In the genomic region with DNA sequence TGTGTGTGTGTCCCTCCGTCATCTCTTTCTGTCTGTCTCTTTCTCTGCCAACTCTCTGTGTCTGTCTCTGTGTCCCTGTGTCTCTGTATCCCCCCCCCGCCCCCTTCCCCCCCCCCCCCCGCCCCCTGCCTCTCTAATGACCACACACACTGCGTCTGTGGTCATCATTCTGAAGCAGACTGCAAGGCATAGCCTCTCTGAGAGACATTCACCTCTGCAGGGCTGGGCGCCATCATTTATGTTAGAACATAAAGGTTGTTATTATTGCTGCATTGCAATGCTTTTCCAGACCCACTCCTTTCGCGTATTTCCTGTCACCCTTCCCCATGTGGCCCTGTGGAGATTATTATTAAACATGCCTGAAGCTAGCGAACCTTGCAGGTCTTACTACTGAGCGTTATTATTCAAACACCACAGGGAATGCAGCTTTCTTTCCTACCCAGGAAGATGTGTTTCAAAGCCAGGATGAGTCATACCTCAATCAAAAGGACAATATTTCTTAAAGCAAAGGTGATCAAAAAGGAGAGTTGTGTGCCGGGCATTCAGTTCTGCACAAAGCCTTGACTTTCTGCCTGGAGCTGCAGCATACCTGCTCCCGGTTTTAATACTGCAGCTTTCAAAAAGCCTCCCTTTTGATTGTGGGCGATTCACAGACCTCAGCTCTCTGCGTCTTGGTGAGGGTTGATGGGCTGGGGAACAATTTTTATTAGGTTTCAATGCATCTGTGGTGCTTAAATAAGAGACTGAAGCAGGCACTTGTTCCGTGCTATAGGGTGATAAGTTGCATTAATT, we compare ENCODE assay signal across 13 mouse cellular contexts.
DNase-seq lines count a peak whose midpoint lies in the region; ATAC-seq and TF ChIP-seq lines count a peak whose summit lies in the region.
"Had no signal": no experiment of that assay in that cellular context is flagged by ENCODE, and none has a peak within 500 bp of the region (broad histone marks: within the 10 kb centered on the region; RNA-seq: fewer than 3 reads in every experiment).

No protein-coding gene starts in this region.

- no peaks in the 10 kb centered on the region for H3K9me3 ChIP-seq in forebrain, embryonic 12.5 days
- H3K9me3 ChIP-seq in forebrain, embryonic 16.5 days (ENCODE audit: control insufficient read depth, low read length) = no peaks in the 10 kb centered on the region
- H3K9me3 ChIP-seq in forebrain, embryonic 13.5 days (replicated peaks) = no peaks in the 10 kb centered on the region
- no peaks in the 10 kb centered on the region for H3K9me3 ChIP-seq in limb, embryonic 10.5 days (replicated peaks)
- no peaks in the 10 kb centered on the region for H3K9me3 ChIP-seq in midbrain, embryonic 16.5 days (replicated peaks; ENCODE audit: control insufficient read depth, low read length, poor library complexity, severe bottlenecking)

- TF ChIP-seq CTCF in lung, adult 2 months (IDR thresholded peaks at IDR 0.05; ENCODE audit: insufficient read depth, low read length) = no peak

- no peak overlapping the region for H3K9ac ChIP-seq in forebrain, embryonic 12.5 days
- no peak overlapping the region for H3K9ac ChIP-seq in forebrain, embryonic 16.5 days (replicated peaks; ENCODE audit: low read depth, low read length)
- H3K9ac ChIP-seq in forebrain, embryonic 13.5 days = no peak overlapping the region
- no peak overlapping the region for H3K9ac ChIP-seq in midbrain, embryonic 16.5 days (ENCODE audit: low read depth, low read length)

- ATAC-seq in forebrain, embryonic 12.5 days (ENCODE audit: low FRiP score) = no peak
- no peak for ATAC-seq in forebrain, embryonic 16.5 days
- ATAC-seq in forebrain, embryonic 13.5 days = no peak; the same call in 1 of the 2 replicates
- peak; percentile 80 for ATAC-seq in midbrain, embryonic 16.5 days
- ATAC-seq: inflammation-experienced regulatory T-cells, adult 6 months had no signal

- H3K27me3 ChIP-seq in forebrain, embryonic 12.5 days = no peaks in the 10 kb centered on the region
- H3K27me3 ChIP-seq in forebrain, embryonic 16.5 days (replicated peaks; ENCODE audit: control insufficient read depth, insufficient read depth, low read length) = no peaks in the 10 kb centered on the region
- no peaks in the 10 kb centered on the region for H3K27me3 ChIP-seq in forebrain, embryonic 13.5 days
- H3K27me3 ChIP-seq in limb, embryonic 10.5 days (ENCODE audit: low read depth, poor library complexity, severe bottlenecking) = no peaks in the 10 kb centered on the region
- no peaks in the 10 kb centered on the region for H3K27me3 ChIP-seq in midbrain, embryonic 16.5 days (ENCODE audit: control insufficient read depth, insufficient read depth, low read depth, low read length)

- peak; percentile 34 for DNase-seq in limb, embryonic 10.5 days (ENCODE audit: low spot score)
- no peak for DNase-seq in spleen, adult 18-20 months
- no peak for DNase-seq in lung, adult 2 months
- no peak for DNase-seq in layer of hippocampus, postnatal 10 days (ENCODE audit: low spot score in 2 of 2)
- DNase-seq: B cell, adult 2 months; thymus, adult 18-20 months had no signal

- H3K4me3 ChIP-seq in forebrain, embryonic 12.5 days (replicated peaks) = no peak overlapping the region
- H3K4me3 ChIP-seq in forebrain, embryonic 16.5 days (replicated peaks; ENCODE audit: low read length) = no peak overlapping the region
- H3K4me3 ChIP-seq in forebrain, embryonic 13.5 days = no peak overlapping the region
- H3K4me3 ChIP-seq in limb, embryonic 10.5 days = no peak overlapping the region
- no peak overlapping the region for H3K4me3 ChIP-seq in midbrain, embryonic 16.5 days (ENCODE audit: low read depth, low read length)
- no peak overlapping the region for H3K4me3 ChIP-seq in lung, adult 2 months (replicated peaks; ENCODE audit: extremely low read depth, low read depth, low read length)
- H3K4me3 ChIP-seq: heart, adult 2 months had no signal

- H3K4me2 ChIP-seq in forebrain, embryonic 12.5 days = no peak overlapping the region
- no peak overlapping the region for H3K4me2 ChIP-seq in forebrain, embryonic 16.5 days (ENCODE audit: low read length)
- H3K4me2 ChIP-seq in forebrain, embryonic 13.5 days = peak overlapping the region; percentile 17
- H3K4me2 ChIP-seq in midbrain, embryonic 16.5 days (ENCODE audit: low read length) = peak overlapping the region; percentile 28

- no peaks in the 10 kb centered on the region for H3K36me3 ChIP-seq in forebrain, embryonic 12.5 days (replicated peaks)
- H3K36me3 ChIP-seq in forebrain, embryonic 16.5 days (ENCODE audit: control insufficient read depth, insufficient read depth) = no peaks in the 10 kb centered on the region
- no peaks in the 10 kb centered on the region for H3K36me3 ChIP-seq in forebrain, embryonic 13.5 days (ENCODE audit: poor library complexity, severe bottlenecking)
- H3K36me3 ChIP-seq in limb, embryonic 10.5 days = no peaks in the 10 kb centered on the region
- no peaks in the 10 kb centered on the region for H3K36me3 ChIP-seq in midbrain, embryonic 16.5 days (ENCODE audit: control insufficient read depth, insufficient read depth, low read length)

- TF ChIP-seq POLR2A in lung, adult 2 months (IDR thresholded peaks at IDR 0.05; ENCODE audit: borderline replicate concordance, extremely low read depth, low read depth, low read length) = no peak

- H3K27ac ChIP-seq in forebrain, embryonic 12.5 days = peak overlapping the region; percentile 63
- H3K27ac ChIP-seq in forebrain, embryonic 16.5 days (ENCODE audit: low read length) = no peak overlapping the region
- no peak overlapping the region for H3K27ac ChIP-seq in forebrain, embryonic 13.5 days
- peak overlapping the region; percentile 53; the same call in 1 of the 2 replicates for H3K27ac ChIP-seq in limb, embryonic 10.5 days
- H3K27ac ChIP-seq in midbrain, embryonic 16.5 days (ENCODE audit: low read length) = peak overlapping the region; percentile 64
- H3K27ac ChIP-seq: heart, adult 2 months; macrophage had no signal

- 41% methylated on average over 12 of the region's 14 CpGs for WGBS in forebrain, embryonic 12.5 days
- WGBS in forebrain, embryonic 16.5 days = 31% methylated on average over 10 of the region's 14 CpGs
- 23% methylated on average over 10 of the region's 14 CpGs for WGBS in forebrain, embryonic 13.5 days
- WGBS in limb, embryonic 10.5 days = 68% methylated on average over 11 of the region's 14 CpGs
- WGBS in midbrain, embryonic 16.5 days = 28% methylated on average over 12 of the region's 14 CpGs
- WGBS in lung, adult 2 months = 56% methylated on average over 13 of the region's 14 CpGs

- peaks cover 15% of the 10 kb centered on the region for H3K4me1 ChIP-seq in forebrain, embryonic 12.5 days
- H3K4me1 ChIP-seq in forebrain, embryonic 16.5 days (replicated peaks; ENCODE audit: control insufficient read depth, insufficient read depth, low read length) = peaks cover 11% of the 10 kb centered on the region
- H3K4me1 ChIP-seq in forebrain, embryonic 13.5 days = peaks cover 10% of the 10 kb centered on the region
- H3K4me1 ChIP-seq in limb, embryonic 10.5 days = peaks cover 15% of the 10 kb centered on the region
- H3K4me1 ChIP-seq in midbrain, embryonic 16.5 days (ENCODE audit: control insufficient read depth, insufficient read depth, low read length) = peaks cover 16% of the 10 kb centered on the region
- no peaks in the 10 kb centered on the region for H3K4me1 ChIP-seq in lung, adult 2 months (ENCODE audit: control insufficient read depth, insufficient read depth, low read length)

Comparison
In these comparisons a context has a peak if more than half of its experiments do, and no peak if none do; other contexts are left out.
1. H3K27ac ChIP-seq: peak in forebrain, embryonic 12.5 days (single experiment), limb, embryonic 10.5 days (single experiment) and midbrain, embryonic 16.5 days (single experiment); none in forebrain, embryonic 16.5 days (single experiment) and forebrain, embryonic 13.5 days (single experiment).
2. H3K4me2 ChIP-seq: peak in forebrain, embryonic 13.5 days (single experiment) and midbrain, embryonic 16.5 days (single experiment); none in forebrain, embryonic 12.5 days (single experiment) and forebrain, embryonic 16.5 days (single experiment).